Mouse (Mus musculus) skeletal muscle tissue, adult 2 months (tissue): ENCODE measurements around the gene Tmem131.
"Not testable (repeated sequence)": the region's sequence is repeated elsewhere in the genome, so short reads cannot be mapped to it uniquely, and the experiment has no call there.

Experiments used
- DNase-seq: peaks from one replicate; pipeline ENCODE4 v3.0.0-alpha.2; 2012; ENCODE audit warnings: low read depth, low spot score

Gene Tmem131

DNA sequence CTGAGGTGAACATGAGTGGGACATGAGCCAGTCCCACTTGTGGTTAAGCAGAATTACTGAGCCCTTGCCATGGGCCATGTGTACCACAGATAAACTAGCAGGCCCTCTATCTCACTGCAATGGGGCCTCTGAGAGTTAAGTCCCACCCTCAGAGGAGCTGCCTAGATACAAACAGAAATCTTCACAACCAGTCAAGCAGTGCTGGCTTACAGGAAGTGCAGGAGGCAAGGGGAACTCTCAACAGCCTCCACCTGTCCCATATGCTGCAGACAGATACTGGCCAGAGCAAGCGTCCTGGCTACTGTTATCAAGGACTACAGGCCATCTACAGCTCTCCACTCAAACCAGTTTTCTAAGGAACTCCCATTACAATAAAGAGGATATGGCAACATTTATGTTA, 23.7 kb downstream of the Tmem131 start:
- DNase-seq = no peak

GRCm38 (mm10) chr1:36917423-36917822, 26.0 kb downstream of the Tmem131 start:
- DNase-seq = no peak

DNA sequence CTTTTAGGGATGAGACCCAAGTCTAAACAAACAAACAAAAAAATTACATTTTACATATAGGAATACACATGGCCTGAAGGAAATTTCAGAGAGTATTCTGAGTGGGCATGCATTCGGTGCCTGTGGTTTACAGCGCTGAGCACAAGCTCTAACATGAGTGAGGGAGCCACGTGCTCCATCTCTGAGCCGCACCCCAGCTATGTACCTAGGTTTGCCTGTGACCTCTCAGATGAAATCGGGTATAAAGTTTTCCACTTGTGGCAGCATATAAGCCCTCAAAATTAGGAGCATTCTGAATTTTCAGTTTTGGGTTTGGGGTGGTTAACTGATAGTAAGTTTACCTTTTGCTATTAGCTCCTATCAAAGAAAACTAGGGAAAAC, 28.3 kb downstream of the Tmem131 start:
- DNase-seq = no peak

DNA sequence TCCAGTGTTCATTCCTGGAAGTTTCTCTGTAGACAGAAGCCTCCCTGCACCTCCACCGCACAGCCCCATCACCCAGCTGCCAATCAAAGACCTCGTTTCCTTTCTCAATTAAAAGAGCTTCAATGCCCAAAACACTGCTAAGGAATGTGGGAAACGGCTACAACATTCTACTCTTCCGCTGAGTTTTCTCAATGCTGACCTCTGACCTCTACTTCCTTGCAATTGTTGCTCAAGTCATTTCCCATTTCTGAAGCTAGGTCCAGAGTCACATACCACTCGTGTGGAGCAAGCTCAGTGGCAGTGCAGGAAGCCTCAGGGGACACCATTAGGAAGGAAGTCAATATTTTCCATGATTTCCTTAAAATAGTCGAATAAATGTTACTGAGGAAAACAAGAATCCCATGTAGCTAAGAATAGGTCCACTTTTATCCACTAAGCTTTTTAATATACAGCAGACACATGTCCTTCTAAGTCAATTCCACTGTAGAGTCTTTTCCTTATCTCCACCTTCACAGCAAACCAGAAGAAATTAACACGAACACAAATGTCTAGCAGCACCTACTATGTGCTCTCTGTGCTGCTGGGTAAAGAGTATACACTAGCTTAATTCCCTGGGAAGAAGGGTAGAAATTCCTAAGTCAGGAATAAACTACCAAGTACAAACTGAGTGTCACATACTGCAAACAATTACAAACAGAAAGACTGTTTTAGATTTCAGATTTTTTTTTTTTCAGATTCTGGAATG, 28.8 kb downstream of the Tmem131 start:
- DNase-seq = peak; percentile 52

DNA sequence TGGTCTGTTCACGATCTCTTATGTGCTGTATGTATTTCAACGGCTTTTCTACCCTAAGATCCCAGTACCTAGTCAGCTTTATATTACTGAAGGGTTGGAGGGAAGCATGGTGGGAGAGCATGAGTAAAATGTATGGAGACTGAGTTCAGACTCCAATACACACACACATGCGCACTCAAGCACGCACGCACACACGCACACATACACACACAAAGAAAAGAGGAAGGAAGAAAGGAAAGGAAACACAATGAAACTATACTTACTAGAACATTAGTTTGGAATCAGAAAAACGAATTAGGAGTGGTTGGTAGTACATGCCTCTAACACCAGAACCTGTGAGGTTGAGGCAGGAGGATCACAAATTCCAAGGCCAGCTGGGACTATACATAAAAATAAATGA, 29.7 kb downstream of the Tmem131 start:
- no peak for DNase-seq

DNA sequence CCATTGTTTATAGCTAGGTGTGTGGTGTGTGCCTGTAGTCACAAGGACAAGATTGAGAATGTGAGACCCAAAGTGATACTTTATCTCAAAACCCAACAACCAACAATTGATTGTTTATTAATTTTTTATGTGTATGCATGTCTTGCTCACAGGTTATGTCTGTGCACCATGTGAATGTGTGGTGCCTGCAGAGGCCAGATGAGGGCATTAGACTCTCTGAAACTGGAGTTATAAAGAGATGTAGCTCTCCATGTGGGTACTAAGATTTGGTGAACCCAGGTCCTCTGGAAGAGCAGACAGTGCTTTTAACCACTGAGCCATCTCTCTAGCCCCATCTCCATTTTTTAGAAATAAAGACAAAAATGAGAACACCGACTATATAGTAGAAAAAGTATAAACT, 31.2 kb downstream of the Tmem131 start:
- DNase-seq = no peak

- DNase-seq = no peak
Observed at GRCm38 (mm10) chr1:36911603-36912002, 31.9 kb downstream of the Tmem131 start.

DNA sequence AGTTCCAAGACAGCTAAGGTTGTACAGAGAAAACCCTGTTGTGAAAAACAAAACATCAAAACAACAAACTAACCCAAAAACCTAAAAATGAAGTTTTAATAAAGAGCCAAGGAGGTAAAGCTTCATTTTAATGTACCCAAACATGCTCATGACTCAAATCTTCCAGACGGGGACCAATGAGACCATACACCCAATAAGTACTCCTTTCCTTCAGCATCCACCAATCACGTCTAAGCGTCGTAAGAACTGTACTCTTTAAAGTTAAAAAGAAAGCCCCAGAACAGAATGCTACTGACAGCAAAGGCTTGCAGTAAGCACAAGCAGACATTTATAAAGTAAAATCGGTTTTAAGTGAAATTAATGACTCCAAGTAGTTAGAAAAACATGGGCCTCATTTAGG, 33.1 kb downstream of the Tmem131 start:
- DNase-seq = no peak

GRCm38 (mm10) chr1:36909965-36910364, 33.5 kb downstream of the Tmem131 start:
- not testable (repeated sequence) for DNase-seq

DNA sequence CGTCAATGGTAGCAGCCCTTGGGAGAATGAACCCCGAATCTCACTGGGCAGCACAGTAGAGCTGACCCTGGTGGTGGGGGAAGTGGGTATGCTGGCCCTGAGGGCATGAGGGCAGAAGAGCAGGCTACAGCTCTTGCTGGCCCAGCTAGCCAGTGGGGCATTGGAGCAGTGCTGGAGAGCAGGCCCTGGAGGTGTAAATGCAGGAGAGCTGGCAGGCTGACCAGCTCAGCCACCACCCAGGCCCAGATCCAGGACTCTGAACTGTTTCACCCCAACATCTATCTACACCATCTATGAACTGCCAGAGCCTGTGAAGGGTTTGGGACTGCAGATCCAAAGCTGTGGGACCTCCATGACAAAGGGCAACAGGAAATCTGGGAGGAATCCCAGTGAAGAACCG, 38.2 kb downstream of the Tmem131 start:
- DNase-seq = no peak

DNA sequence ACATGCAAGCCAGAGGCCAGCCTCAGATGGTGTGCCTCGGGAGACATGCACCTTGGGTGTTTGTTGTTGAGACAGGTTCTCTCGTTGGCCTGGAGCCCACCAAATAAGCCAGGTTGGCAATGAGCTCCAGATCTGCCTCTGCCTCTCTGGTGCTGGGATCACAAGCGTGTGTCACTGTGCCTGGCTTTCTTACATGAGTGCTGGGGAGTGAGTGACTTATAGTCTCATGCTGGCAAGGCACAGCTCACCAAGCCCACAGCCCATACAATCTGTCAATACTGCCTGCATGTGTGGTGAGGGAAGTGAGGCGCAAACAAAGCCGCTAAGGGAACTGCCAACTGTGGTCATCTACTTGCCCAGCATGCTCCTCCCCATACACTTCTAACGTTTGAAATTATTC, 39.0 kb downstream of the Tmem131 start:
- DNase-seq = no peak

DNA sequence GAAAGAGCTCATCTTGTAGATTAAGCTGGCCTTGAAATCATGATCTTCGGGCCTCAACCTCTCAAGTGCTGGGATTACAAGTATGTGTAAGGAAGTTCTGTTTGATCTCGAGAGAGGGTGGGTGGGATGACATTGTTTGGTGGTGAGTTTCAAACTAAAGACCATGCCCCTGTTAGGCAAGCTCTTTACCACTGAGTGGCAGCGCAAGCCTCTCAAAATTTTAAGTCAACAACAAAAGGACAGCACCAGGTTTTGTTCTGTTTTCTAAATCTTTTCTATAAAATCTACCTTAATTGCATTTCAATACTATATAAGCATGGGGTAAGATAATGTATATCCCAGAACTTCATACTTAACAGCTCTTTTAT, 39.4 kb downstream of the Tmem131 start:
- DNase-seq = no peak

GRCm38 (mm10) chr1:36903376-36904083, 39.9 kb downstream of the Tmem131 start:
- no peak for DNase-seq

DNA sequence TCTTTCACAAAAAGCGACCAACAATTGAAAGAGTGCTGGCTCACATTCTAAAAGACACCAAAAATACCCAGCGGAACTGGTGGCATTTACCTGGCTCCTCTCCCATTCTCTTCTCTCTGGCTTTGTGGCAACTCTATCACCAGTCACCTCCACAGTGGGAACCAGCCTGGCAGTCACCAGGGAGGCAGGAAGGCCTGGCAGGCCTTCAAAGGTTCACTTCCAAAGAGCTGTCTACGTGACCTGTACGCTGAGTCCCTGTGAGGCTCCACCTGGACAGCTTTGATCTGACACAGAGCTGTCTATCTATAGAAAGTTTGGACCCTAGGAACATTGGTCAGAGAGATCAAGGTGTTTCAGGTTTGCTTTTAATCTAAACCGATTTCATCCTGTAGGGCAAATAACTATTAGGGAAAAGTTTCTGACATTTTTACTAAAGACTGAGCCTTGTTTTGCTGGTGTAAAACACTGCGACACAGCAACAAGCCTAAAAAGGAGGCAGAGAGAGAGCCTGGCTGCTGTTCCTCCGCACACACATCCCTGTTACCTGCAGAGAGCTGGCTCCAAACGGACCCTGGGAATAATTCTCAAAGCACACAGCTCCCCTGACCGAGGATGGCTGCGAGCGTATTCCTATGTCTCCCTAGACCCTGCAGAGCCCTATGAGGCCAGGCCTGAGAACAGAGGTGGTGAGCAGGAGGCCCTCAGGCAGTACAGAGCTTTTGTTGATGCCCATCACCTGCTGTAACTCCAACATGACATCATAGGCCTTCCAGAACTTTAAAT, 40.7 kb downstream of the Tmem131 start:
- no peak for DNase-seq

DNA sequence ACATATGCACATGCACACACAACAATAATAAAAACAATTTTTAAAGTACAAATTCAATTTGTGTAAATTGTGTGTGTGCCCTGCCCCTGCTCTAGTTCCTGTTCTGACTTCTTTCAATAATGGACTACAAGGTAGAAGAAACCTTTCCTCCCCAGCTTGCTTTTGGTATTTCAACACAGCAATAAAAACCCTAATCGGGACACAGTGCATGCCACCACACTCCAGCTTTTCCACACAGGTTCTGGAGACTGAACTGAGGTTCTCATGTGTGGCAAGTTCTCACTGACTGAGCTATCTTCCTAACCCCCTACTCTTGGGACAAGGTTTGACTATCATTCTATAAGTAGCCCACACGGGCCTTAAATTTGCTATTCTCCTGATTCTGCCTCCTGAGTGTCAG, 43.8 kb downstream of the Tmem131 start:
- DNase-seq = no peak

DNA sequence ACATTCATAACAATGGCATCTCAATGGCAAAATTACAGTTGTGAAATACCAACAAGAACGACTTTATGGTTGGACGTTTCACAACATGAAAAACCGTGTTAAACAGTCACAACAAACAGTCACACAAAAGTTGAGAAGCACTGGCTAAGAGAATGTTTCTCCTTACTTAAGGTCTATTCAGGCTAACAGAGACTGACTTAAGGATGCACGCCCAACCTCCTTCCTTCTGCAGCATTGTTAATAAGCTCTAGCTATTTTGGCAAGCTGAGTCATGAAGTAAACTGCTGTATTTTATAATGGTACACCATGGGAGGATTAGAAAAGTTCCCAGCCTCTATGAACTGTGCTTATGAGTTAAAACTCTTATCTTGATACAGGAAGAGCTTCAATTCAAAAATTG, 47.0 kb downstream of the Tmem131 start:
- DNase-seq = no peak

DNA sequence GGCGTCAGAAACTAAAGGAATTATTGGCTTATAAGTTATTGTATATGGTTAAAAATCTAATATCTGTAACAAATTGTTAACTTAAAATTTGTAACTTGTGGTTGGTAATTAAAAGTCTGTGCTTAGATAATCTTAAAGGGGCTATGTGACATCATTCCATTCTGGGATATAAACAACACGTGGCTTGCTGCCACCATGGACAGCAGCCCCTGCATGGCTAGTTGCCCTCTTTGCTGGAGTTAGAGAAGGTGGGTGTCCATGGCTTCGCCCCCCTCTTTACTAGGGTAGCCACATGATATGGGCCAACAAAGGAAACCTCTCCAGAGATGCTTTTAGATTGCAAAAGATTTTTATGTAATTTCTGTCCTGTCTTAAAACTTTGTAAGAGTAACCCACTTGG, 48.0 kb downstream of the Tmem131 start:
- DNase-seq = no peak

DNA sequence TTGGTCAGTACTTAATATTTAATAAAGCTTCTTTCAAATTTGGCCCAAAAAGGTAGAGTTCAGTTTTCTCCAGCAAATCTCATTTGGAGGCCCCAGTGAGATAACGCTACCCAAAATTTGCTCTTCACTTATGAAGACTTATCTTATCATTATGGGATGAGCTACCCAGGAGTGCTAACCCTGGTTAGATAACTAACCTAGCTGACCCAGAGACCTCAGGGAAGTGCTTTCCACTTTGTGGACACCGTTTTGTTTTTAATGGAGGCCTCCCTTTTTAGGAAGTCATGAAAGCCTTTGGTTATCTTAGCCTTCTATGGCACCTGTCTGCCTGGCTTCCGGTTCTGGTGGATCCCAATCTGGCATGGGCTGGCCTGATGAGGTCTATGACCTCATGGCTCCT, 49.3 kb downstream of the Tmem131 start:
- no peak for DNase-seq

- not testable (repeated sequence) for DNase-seq
Observed at GRCm38 (mm10) chr1:36893720-36894119, 49.7 kb downstream of the Tmem131 start.

DNA sequence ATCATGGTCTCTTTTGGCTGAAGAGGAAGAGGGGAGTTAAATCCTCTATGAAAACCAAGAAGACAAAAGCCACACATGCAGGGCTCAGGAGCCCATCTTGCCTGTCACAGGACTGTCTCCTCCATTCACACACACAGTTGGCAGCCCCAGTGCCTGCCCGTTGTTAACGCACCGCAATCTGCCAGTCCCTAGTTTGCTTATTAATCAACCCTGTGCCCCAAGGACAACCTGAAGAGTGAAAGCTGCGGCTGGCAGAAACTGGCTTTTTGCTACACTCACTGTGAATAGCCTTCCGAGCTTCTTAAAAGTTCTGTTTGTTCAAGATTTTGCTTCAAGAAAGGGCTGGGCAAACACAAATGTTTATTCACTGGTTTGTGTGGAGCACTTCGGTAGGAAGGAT, 50.3 kb downstream of the Tmem131 start:
- DNase-seq = no peak

- no peak for DNase-seq
Observed at GRCm38 (mm10) chr1:36892461-36892860, 51.0 kb downstream of the Tmem131 start.

GRCm38 (mm10) chr1:36889016-36889415, 54.5 kb downstream of the Tmem131 start:
- DNase-seq = no peak

GRCm38 (mm10) chr1:36887172-36887571, 56.3 kb downstream of the Tmem131 start:
- no peak for DNase-seq
